Mouse (Mus musculus) neutrophil, adult 65 days (primary cell): ENCODE data around the gene Pnrc1. TPM values are rescaled to one million over a fixed set of nuclear protein-coding genes. Genes with fewer than 3 reads are reported as not detected.

Experiments
- total RNA-seq: library from RNA; stranded (reverse); gene quantifications from 2 replicates; pipeline ENCODE4 v1.2.4, GENCODE M21; 2023

Pnrc1 gene
- total RNA-seq = 456 and 470 TPM in 2 replicates

DNA sequence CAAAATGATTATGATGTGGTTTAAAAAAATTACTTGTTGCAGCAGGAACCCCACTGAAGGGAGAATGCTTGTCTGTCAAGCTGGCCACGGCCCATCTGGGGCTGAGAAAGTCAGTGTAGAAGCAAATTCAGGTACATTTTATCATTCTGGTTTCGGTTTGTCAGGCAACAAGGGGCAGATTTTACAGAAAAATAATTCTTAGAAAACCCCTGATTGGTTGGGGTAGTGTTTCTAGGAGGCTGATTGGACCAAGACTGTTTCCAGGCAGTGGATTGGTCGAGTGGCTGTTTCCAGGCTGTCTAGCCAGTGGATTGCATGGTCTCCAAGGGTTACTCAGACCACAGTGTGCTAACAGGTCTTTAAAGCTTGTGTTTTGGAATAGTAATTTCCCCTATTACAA is at the start of gene Pnrc1:
Pnrc1 (minus strand) TSS at position 162 of the 400 bp plus-strand sequence.

DNA sequence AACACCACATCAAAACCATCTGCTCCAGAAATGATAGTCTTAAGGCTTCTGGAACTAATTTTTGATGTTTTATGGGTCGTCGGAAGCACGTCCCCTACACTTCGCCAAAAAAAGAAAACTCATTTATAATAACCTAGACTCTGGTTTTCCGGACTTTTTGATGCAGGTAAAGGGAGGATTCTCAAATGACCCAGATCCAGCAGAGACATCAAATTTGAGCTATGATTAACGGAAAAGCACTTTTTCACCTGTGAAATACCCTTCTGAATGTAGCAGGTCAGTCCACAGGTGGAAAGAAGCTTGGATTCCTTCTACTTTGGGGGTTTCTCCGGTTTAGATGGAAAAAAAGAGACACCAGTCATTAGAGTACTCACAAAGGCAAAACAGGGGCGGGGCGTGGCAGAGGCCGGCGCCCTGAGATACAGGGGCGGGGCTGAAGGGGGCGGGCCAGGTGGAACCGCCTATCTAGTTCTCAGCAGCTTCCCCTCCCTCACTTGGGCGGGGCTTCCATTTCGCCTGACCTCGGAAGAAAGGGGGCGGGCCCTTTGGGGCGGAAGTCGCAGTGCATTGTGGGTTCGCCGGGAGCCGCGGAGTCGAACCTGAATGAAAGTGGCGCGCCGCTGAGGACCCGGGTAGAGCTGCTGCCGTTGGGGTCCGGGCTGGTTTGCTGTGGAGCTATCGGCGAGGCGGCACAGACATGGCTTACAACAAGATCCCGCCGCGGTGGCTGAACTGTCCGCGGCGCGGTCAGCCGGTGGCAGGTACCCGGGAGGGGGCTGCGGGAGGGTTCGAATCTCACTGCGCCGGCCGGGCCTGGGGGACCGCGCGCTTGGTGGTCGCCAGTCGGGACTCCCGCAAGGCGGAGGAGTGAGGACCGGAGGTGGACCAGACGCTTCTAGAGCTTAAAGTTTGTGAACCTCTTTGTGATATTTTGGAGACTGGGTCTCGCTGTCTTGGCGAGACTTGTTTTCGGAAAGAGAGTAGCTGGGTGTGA is 20.1 kb upstream of the Pnrc1 start, which contains the start of gene Rngtt:
Rngtt (plus strand) TSS at position 548 of the 994 bp plus-strand sequence.

DNA sequence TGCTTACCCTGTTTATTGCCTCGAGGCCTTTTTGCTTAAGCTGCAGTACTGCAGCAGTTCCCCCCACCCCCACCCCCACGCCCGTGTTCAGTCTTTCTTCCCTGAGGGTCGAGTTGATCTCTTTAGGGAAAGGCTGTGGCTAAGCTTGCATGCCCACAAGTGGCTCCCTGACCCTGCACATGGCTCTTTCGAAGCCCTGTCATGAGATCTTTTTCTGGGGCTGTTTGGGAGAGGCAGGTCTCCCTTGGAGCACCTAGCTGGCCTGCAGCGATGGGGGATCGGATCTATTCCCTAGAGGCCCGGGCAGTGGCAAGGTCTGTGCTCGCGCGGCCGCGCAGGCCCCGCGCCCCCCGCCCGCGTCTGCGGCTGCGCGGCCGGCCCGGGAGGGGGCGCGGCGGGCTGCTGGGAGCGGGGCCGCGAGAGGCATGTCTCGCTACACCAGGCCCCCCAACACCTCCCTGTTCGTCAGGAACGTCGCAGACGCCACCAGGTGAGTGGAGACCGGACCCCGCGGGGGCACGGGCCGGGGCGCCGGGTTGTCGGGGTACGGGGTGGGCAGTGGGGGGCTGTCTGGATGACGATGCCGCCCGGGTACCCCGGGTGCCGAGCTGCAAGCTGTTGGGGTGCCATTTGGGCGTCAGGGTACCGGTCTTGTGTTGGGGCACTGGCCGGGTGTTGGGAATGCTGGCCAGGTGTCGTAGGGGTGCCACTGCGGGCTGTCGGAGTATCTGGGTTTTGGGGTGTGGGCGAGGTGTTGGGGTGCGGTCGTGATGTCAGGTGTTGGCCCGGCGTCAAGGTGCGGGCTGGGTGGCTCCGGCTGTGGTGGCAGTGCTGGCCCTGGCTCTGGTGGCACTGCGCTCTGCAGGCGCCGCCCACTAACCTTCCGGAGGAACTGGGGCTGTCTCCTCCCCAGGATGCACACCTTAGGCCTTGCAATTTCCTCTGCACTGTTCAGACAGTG is 80.8 kb downstream of the Pnrc1 start, which contains the start of gene Srsf12:
Srsf12 (plus strand) TSS at position 111 of the 961 bp plus-strand sequence.

Other genes with a start within 250 kb of the Pnrc1 start
- gene Gabrr2, start 227.2 kb downstream of the Pnrc1 start, total RNA-seq = not detected in 2 replicates
- not detected in 2 replicates for gene Gabrr1, start 157.6 kb downstream of the Pnrc1 start, total RNA-seq
- not detected in 2 replicates for gene Pm20d2, start 100.4 kb downstream of the Pnrc1 start, total RNA-seq
- gene Srsf12, start 81.2 kb downstream of the Pnrc1 start, total RNA-seq = not detected in 2 replicates
- 25.8 and 38.5 TPM in 2 replicates for gene Rngtt, start 20.1 kb upstream of the Pnrc1 start, total RNA-seq